Mouse (Mus musculus) embryonic facial prominence, embryonic 10.5 days (tissue): ENCODE results near the gene Mrto4. TPM values are rescaled to one million over a fixed set of nuclear protein-coding genes. Genes with fewer than 3 reads are reported as not detected.
"Not testable (repeated sequence)": the region's sequence is repeated elsewhere in the genome, so short reads cannot be mapped to it uniquely, and the experiment has no call there.

ENCODE experiments used
- DNase-seq: peaks from one replicate; pipeline ENCODE4 v3.0.0-alpha.2; 2017; ENCODE audit warnings: low spot score
- H3K27ac ChIP-seq: fragments of 300-500 bp; sonication (generic); replicated peaks from 2 replicates; pipeline ENCODE4 v1.5.1; 2016; ENCODE audit warnings: mild to moderate bottlenecking
- H3K27me3 ChIP-seq: fragments of 300-500 bp; sonication (generic); replicated peaks from 2 replicates; pipeline ENCODE4 v1.6.1; 2016; ENCODE audit warnings: low read depth, mild to moderate bottlenecking; ENCODE audit not compliant: poor library complexity, severe bottlenecking
- H3K36me3 ChIP-seq: fragments of 300-500 bp; sonication (generic); replicated peaks from 2 replicates; pipeline ENCODE4 v1.6.1; 2016; ENCODE audit warnings: mild to moderate bottlenecking, moderate library complexity
- H3K4me1 ChIP-seq: fragments of 300-500 bp; sonication (generic); 2 replicates; pipeline ENCODE4 v1.6.1; 2016
- H3K4me3 ChIP-seq: fragments of 300-500 bp; sonication (generic); 2 replicates; pipeline ENCODE4 v1.5.1; 2016; ENCODE audit warnings: mild to moderate bottlenecking, moderate library complexity
- H3K9me3 ChIP-seq: fragments of 300-500 bp; sonication (generic); 2 replicates; pipeline ENCODE4 v1.6.1; 2016; ENCODE audit warnings: mild to moderate bottlenecking
- WGBS: fragments of 180-500 bp; shearing (Covaris S2); methylation state at CpG from one replicate; pipeline ENCODE4 v1.1.7; 2016; 5-methylcytosine and 5-hydroxymethylcytosine counted together
- polyA plus RNA-seq: library from polyadenylated mRNA; unstranded; fragments of >200 nt; fragmentation: Nextera tagmentation; extraction: Ambion mirVana; gene quantifications from 2 replicates; pipeline ENCODE4 v1.2.1, GENCODE M21; 2016

Mrto4 gene
- 180 and 187 TPM in 2 replicates for polyA plus RNA-seq

- DNase-seq = peak; percentile 89
- H3K36me3 ChIP-seq = peaks cover 71% of the 10 kb centered on the region
- H3K9me3 ChIP-seq = no peaks in the 10 kb centered on the region
- no peaks in the 10 kb centered on the region for H3K27me3 ChIP-seq
- H3K27ac ChIP-seq = peak within 1 kb of the TSS; percentile 100
- peaks cover 25% of the 10 kb centered on the region for H3K4me1 ChIP-seq
- H3K4me3 ChIP-seq = peak within 1 kb of the TSS; percentile 94
- WGBS = under 1% methylated on average over 64 of the region's 64 CpGs
Measured at GRCm38 (mm10) chr4:139351931-139352711, at the start of gene Mrto4, which contains the start of the genes Emc1 and Ubr4. TSS of gene Mrto4 (minus strand) at chr4:139352576. TSS of gene Emc1 (plus strand) at chr4:139352587. TSS of gene Ubr4 (plus strand) at chr4:139352609.

GRCm38 (mm10) chr4:139400487-139400886 lies 48.1 kb upstream of the Mrto4 start:
- Histone ChIP-seq H3K4me1 (peaks cover 4% of the 10 kb centered on the region; the same call in 1 of the 2 replicates), H3K9me3 (no peaks in the 10 kb centered on the region), H3K27ac (no peak overlapping the region), H3K36me3 (peaks cover 100% of the 10 kb centered on the region), H3K27me3 (no peaks in the 10 kb centered on the region), H3K4me3 (no peak overlapping the region)
- WGBS = 60% methylated on average over 5 of the region's 5 CpGs
- no peak for DNase-seq

- H3K4me3 ChIP-seq = no peak overlapping the region
- H3K36me3 ChIP-seq = peaks cover 98% of the 10 kb centered on the region
- no peak overlapping the region for H3K27ac ChIP-seq
- no peaks in the 10 kb centered on the region for H3K9me3 ChIP-seq
- 89% methylated on average over 2 of the region's 2 CpGs for WGBS
- DNase-seq = no peak
- no peaks in the 10 kb centered on the region for H3K27me3 ChIP-seq
- H3K4me1 ChIP-seq = peaks cover 3% of the 10 kb centered on the region; the same call in 1 of the 2 replicates
Measured at GRCm38 (mm10) chr4:139395431-139395830, 43.1 kb upstream of the Mrto4 start.

- no peaks in the 10 kb centered on the region for H3K4me1 ChIP-seq
- no peak for DNase-seq
- 71% methylated on average over 4 of the region's 4 CpGs for WGBS
- peaks cover 62% of the 10 kb centered on the region for H3K36me3 ChIP-seq
- H3K27ac ChIP-seq = no peak overlapping the region
- H3K9me3 ChIP-seq = no peaks in the 10 kb centered on the region
- no peaks in the 10 kb centered on the region for H3K27me3 ChIP-seq
- no peak overlapping the region for H3K4me3 ChIP-seq
Measured at GRCm38 (mm10) chr4:139389557-139389956, 37.2 kb upstream of the Mrto4 start.

- H3K27ac ChIP-seq = no peak overlapping the region
- no peaks in the 10 kb centered on the region for H3K9me3 ChIP-seq
- 70% methylated on average over 6 of the region's 6 CpGs for WGBS
- DNase-seq = no peak
- no peaks in the 10 kb centered on the region for H3K27me3 ChIP-seq
- peaks cover 12% of the 10 kb centered on the region for H3K4me1 ChIP-seq
- H3K4me3 ChIP-seq = no peak overlapping the region
- H3K36me3 ChIP-seq = peaks cover 37% of the 10 kb centered on the region
Measured at GRCm38 (mm10) chr4:139386869-139387319, 34.5 kb upstream of the Mrto4 start.

- peaks cover 27% of the 10 kb centered on the region for H3K36me3 ChIP-seq
- peaks cover 22% of the 10 kb centered on the region for H3K4me1 ChIP-seq
- not testable (repeated sequence) for H3K27me3 ChIP-seq, H3K27ac ChIP-seq, H3K4me3 ChIP-seq, H3K9me3 ChIP-seq, DNase-seq
- WGBS = 92% methylated on average over 5 of the region's 5 CpGs
Measured at GRCm38 (mm10) chr4:139385841-139386240, 33.5 kb upstream of the Mrto4 start.

GRCm38 (mm10) chr4:139382231-139382630 lies 29.9 kb upstream of the Mrto4 start:
- Histone ChIP-seq H3K27me3 (no peaks in the 10 kb centered on the region), H3K27ac (no peak overlapping the region), H3K4me3 (peak overlapping the region; percentile 97; the same call in 1 of the 2 replicates), H3K36me3 (peaks cover 10% of the 10 kb centered on the region), H3K9me3 (no peaks in the 10 kb centered on the region), H3K4me1 (peaks cover 27% of the 10 kb centered on the region)
- WGBS = 85% methylated on average over 7 of the region's 7 CpGs
- no peak for DNase-seq

GRCm38 (mm10) chr4:139381452-139381845 lies 29.1 kb upstream of the Mrto4 start:
- H3K27ac ChIP-seq = peak overlapping the region; percentile 88; the same call in 1 of the 2 replicates
- peaks cover 18% of the 10 kb centered on the region for H3K36me3 ChIP-seq
- no peaks in the 10 kb centered on the region for H3K9me3 ChIP-seq
- 63% methylated on average over 4 of the region's 4 CpGs for WGBS
- DNase-seq = no peak
- peaks cover 27% of the 10 kb centered on the region for H3K4me1 ChIP-seq
- no peaks in the 10 kb centered on the region for H3K27me3 ChIP-seq
- H3K4me3 ChIP-seq = peak overlapping the region; percentile 97

- no peaks in the 10 kb centered on the region for H3K9me3 ChIP-seq
- H3K27ac ChIP-seq = peak overlapping the region; percentile 88
- WGBS = 4% methylated on average over 43 of the region's 44 CpGs
- no peak for DNase-seq
- H3K27me3 ChIP-seq = no peaks in the 10 kb centered on the region
- peak overlapping the region; percentile 97 for H3K4me3 ChIP-seq
- H3K36me3 ChIP-seq = peaks cover 24% of the 10 kb centered on the region
- peaks cover 27% of the 10 kb centered on the region for H3K4me1 ChIP-seq
Measured at GRCm38 (mm10) chr4:139380775-139381451, 28.5 kb upstream of the Mrto4 start.

- Histone ChIP-seq H3K27ac (peak overlapping the region; percentile 88), H3K27me3 (no peaks in the 10 kb centered on the region), H3K4me1 (peaks cover 27% of the 10 kb centered on the region), H3K9me3 (no peaks in the 10 kb centered on the region), H3K4me3 (peak overlapping the region; percentile 97), H3K36me3 (peaks cover 30% of the 10 kb centered on the region)
- WGBS = under 1% methylated on average over 54 of the region's 54 CpGs
- DNase-seq = peak; percentile 100
Measured at GRCm38 (mm10) chr4:139380207-139380748, 27.9 kb upstream of the Mrto4 start.

- H3K27me3 ChIP-seq = no peaks in the 10 kb centered on the region
- 15% methylated on average over 8 of the region's 8 CpGs for WGBS
- peak overlapping the region; percentile 88 for H3K27ac ChIP-seq
- no peaks in the 10 kb centered on the region for H3K9me3 ChIP-seq
- peaks cover 27% of the 10 kb centered on the region for H3K4me1 ChIP-seq
- DNase-seq = no peak
- peak overlapping the region; percentile 97 for H3K4me3 ChIP-seq
- H3K36me3 ChIP-seq = peaks cover 36% of the 10 kb centered on the region
Measured at GRCm38 (mm10) chr4:139379719-139380118, 27.3 kb upstream of the Mrto4 start.

- 91% methylated on average over 10 of the region's 10 CpGs for WGBS
- Histone ChIP-seq H3K4me1 (no peaks in the 10 kb centered on the region), H3K36me3 (peaks cover 96% of the 10 kb centered on the region), H3K27ac (no peak overlapping the region), H3K27me3 (no peaks in the 10 kb centered on the region), H3K4me3 (no peak overlapping the region), H3K9me3 (no peaks in the 10 kb centered on the region)
- DNase-seq = no peak
Measured at GRCm38 (mm10) chr4:139373531-139373930, 21.2 kb upstream of the Mrto4 start.
